Mouse (Mus musculus): ENCODE measurements at regions not wholly inside any gene's neighbourhood (a gene's known extent, or its start where the extent isn't known, plus 50 kb on each side); places are given as distances from the start of the nearest gene placed in this dataset.

- no peak for ATAC-seq
- Histone ChIP-seq H3K27me3 (replicated peaks; ENCODE audit: control insufficient read depth, insufficient read depth, low read length) (no peaks in the 10 kb centered on the region; the same call in 1 of the 2 replicates), H3K4me3 (ENCODE audit: low read length) (no peak overlapping the region), H3K4me2 (ENCODE audit: low read length) (no peak overlapping the region), H3K36me3 (ENCODE audit: control insufficient read depth, insufficient read depth, low read length) (no peaks in the 10 kb centered on the region), H3K4me1 (ENCODE audit: control insufficient read depth, insufficient read depth, low read depth, low read length) (no peaks in the 10 kb centered on the region), H3K9me3 (ENCODE audit: control insufficient read depth, low read length) (no peaks in the 10 kb centered on the region), H3K9ac (ENCODE audit: low read depth, low read length) (no peak overlapping the region), H3K27ac (ENCODE audit: low read depth, low read length) (no peak overlapping the region)
- 63% methylated on average over 7 of the region's 7 CpGs for WGBS
These were observed 137.8 kb upstream of the Tbca start for GRCm38 (mm10) chr13:94650951-94651350.

GRCm38 (mm10) chr13:94667604-94668003 lies 121.1 kb upstream of the Tbca start:
- Histone ChIP-seq H3K4me2 (ENCODE audit: low read length) (no peak overlapping the region), H3K36me3 (ENCODE audit: control insufficient read depth, insufficient read depth, low read length) (no peaks in the 10 kb centered on the region), H3K4me1 (ENCODE audit: control insufficient read depth, insufficient read depth, low read depth, low read length) (no peaks in the 10 kb centered on the region), H3K27ac (ENCODE audit: low read depth, low read length) (no peak overlapping the region), H3K4me3 (ENCODE audit: low read length) (no peak overlapping the region), H3K9ac (ENCODE audit: low read depth, low read length) (no peak overlapping the region), H3K27me3 (replicated peaks; ENCODE audit: control insufficient read depth, insufficient read depth, low read length) (peaks cover 2% of the 10 kb centered on the region; the same call in 1 of the 2 replicates), H3K9me3 (ENCODE audit: control insufficient read depth, low read length) (no peaks in the 10 kb centered on the region)
- ATAC-seq: no peak
- 84% methylated on average over 9 of the region's 9 CpGs for WGBS

DNA sequence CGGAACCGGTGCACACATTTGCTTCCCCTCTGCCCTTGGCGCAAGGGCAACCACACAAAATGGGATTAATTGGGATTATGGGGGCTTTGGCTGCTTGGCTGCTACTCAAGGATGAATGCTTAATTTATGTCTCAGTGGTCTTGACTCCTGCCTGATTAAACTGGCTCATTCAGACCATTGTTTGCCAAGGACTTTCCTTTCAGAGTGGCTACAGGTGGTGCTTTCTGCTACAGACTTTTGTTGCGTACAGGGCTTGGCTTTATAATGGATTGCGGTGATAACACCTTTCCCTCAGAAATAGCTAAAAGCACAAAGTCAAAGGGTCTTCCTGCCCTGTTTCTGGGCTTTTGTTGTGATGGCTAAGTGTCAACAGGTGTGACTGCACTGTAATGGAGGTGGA lies 120.4 kb upstream of the Tbca start:
- Histone ChIP-seq H3K9me3 (ENCODE audit: control insufficient read depth, low read length) (no peaks in the 10 kb centered on the region), H3K36me3 (ENCODE audit: control insufficient read depth, insufficient read depth, low read length) (no peaks in the 10 kb centered on the region)

DNA sequence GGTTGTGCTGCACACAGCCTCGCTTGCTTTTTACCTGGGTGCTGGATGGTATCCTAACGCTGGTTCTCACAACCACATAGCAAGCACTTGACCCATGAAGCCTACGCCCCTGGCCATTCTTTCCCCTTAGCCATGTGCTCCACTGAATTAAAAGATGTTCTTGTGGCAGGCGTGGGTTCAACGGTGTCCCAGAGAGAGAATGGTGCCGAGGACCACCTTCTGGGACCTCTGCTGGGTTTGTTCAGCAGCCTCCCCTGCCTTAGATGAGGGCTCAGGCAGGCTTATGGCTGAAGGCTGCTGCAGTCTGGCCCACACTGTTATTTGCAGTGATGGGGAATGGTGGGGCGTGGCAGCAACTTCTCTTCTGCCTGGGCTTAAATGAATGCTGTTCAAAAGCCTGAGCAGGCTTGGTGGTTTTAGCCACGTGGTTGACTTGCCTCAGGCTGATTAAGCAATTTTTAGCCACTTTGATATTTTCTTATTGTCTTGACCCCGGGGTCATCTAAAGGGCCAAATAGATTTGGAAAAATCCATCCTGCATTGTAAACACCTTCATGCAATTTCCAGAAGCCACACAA lies 119.5 kb upstream of the Tbca start:
- ATAC-seq: no peak
- no peak overlapping the region for H3K9ac ChIP-seq (ENCODE audit: low read depth, low read length)
- H3K27me3 ChIP-seq (replicated peaks; ENCODE audit: control insufficient read depth, insufficient read depth, low read length): peaks cover 2% of the 10 kb centered on the region; the same call in 1 of the 2 replicates
- no peaks in the 10 kb centered on the region for H3K9me3 ChIP-seq (ENCODE audit: control insufficient read depth, low read length)
- no peaks in the 10 kb centered on the region for H3K4me1 ChIP-seq (ENCODE audit: control insufficient read depth, insufficient read depth, low read depth, low read length)
- WGBS: 71% methylated on average over 9 of the region's 9 CpGs
- no peak overlapping the region for H3K4me2 ChIP-seq (ENCODE audit: low read length)
- no peak overlapping the region for H3K27ac ChIP-seq (ENCODE audit: low read depth, low read length)
- H3K36me3 ChIP-seq (ENCODE audit: control insufficient read depth, insufficient read depth, low read length): no peaks in the 10 kb centered on the region
- H3K4me3 ChIP-seq (ENCODE audit: low read length): no peak overlapping the region

More for the DNA sequence above, 120.4 kb upstream of the Tbca start:
- WGBS: 50% methylated on average over 5 of the region's 5 CpGs
- H3K4me1 ChIP-seq (ENCODE audit: control insufficient read depth, insufficient read depth, low read depth, low read length): no peaks in the 10 kb centered on the region
- H3K4me3 ChIP-seq (ENCODE audit: low read length): no peak overlapping the region
- peaks cover 2% of the 10 kb centered on the region; the same call in 1 of the 2 replicates for H3K27me3 ChIP-seq (replicated peaks; ENCODE audit: control insufficient read depth, insufficient read depth, low read length)
- no peak for ATAC-seq
- H3K27ac ChIP-seq (ENCODE audit: low read depth, low read length): no peak overlapping the region
- H3K4me2 ChIP-seq (ENCODE audit: low read length): no peak overlapping the region
- no peak overlapping the region for H3K9ac ChIP-seq (ENCODE audit: low read depth, low read length)

- ATAC-seq: no peak
- Histone ChIP-seq H3K9ac (ENCODE audit: low read depth, low read length) (no peak overlapping the region), H3K27me3 (replicated peaks; ENCODE audit: control insufficient read depth, insufficient read depth, low read length) (peaks cover 2% of the 10 kb centered on the region; the same call in 1 of the 2 replicates), H3K27ac (ENCODE audit: low read depth, low read length) (no peak overlapping the region), H3K4me2 (ENCODE audit: low read length) (no peak overlapping the region), H3K9me3 (ENCODE audit: control insufficient read depth, low read length) (no peaks in the 10 kb centered on the region), H3K4me1 (ENCODE audit: control insufficient read depth, insufficient read depth, low read depth, low read length) (no peaks in the 10 kb centered on the region), H3K36me3 (ENCODE audit: control insufficient read depth, insufficient read depth, low read length) (no peaks in the 10 kb centered on the region), H3K4me3 (ENCODE audit: low read length) (no peak overlapping the region)
- WGBS: 76% methylated on average over 11 of the region's 11 CpGs
These were observed 118.4 kb upstream of the Tbca start for GRCm38 (mm10) chr13:94670266-94670665.

DNA sequence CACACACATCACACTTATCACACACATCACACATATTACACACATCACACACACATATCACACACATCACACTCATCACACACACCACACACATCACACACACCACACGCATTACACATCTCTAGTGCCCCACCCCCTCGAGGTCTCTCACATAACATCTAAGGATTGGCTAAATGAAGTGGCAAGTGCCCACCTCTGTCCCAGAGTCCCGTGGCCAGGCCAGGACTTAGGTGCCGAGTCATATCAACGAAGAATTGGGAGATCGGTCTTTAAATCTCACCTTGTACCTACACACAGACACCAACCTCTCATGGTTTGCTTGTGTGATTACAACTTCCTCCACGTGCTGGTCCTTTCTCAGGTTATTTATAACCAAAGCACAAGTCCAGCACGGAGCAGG lies 117.7 kb upstream of the Tbca start:
- Histone ChIP-seq H3K4me1 (ENCODE audit: control insufficient read depth, insufficient read depth, low read depth, low read length) (no peaks in the 10 kb centered on the region), H3K4me2 (ENCODE audit: low read length) (no peak overlapping the region), H3K4me3 (ENCODE audit: low read length) (no peak overlapping the region), H3K27ac (ENCODE audit: low read depth, low read length) (no peak overlapping the region), H3K9ac (ENCODE audit: low read depth, low read length) (no peak overlapping the region), H3K27me3 (replicated peaks; ENCODE audit: control insufficient read depth, insufficient read depth, low read length) (no peaks in the 10 kb centered on the region), H3K9me3 (ENCODE audit: control insufficient read depth, low read length) (no peaks in the 10 kb centered on the region), H3K36me3 (ENCODE audit: control insufficient read depth, insufficient read depth, low read length) (no peaks in the 10 kb centered on the region)
- WGBS: 90% methylated on average over 8 of the region's 8 CpGs
- no peak for ATAC-seq

DNA sequence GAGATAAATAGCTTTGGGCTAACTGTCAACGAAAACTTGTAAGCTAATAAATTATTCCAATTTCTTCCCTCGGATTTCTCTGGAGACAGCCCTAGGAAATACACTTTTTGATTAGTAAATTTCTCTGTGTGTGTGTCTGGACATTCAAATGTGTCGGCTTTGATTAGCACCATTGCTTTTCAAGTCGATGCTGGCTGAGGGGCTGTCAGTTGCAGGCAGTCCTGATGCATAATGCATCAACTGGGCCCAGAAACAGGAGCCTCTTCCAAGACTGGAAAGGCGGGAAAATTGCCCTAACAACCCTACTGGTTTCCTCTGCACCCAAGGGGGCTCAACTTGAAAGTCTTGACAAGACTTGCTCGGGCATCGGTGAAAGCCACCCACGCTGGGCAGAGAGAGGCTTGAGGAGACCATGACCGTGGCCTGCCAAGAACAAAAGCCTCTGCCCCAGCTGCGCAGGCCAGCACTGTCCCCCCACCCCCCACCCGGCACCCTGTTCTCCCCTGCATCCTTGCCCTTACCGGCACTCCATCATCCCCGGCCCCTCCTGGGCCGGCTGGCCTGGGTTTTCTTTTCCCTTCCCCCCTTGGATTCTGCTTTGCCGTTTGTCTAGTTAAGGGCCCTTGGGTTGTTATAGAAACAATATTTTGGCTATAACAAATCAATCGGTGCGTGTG lies 108.1 kb upstream of the Tbca start:
- Histone ChIP-seq H3K9ac (ENCODE audit: low read depth, low read length) (no peak overlapping the region), H3K4me3 (ENCODE audit: low read length) (no peak overlapping the region), H3K4me2 (ENCODE audit: low read length) (no peak overlapping the region), H3K4me1 (ENCODE audit: control insufficient read depth, insufficient read depth, low read depth, low read length) (no peaks in the 10 kb centered on the region; the same call in none of the 2 replicates), H3K27me3 (replicated peaks; ENCODE audit: control insufficient read depth, insufficient read depth, low read length) (peaks cover 7% of the 10 kb centered on the region), H3K9me3 (ENCODE audit: control insufficient read depth, low read length) (no peaks in the 10 kb centered on the region), H3K27ac (ENCODE audit: low read depth, low read length) (no peak overlapping the region), H3K36me3 (ENCODE audit: control insufficient read depth, insufficient read depth, low read length) (no peaks in the 10 kb centered on the region)
- no peak for ATAC-seq
- WGBS: 22% methylated on average over 17 of the region's 17 CpGs

DNA sequence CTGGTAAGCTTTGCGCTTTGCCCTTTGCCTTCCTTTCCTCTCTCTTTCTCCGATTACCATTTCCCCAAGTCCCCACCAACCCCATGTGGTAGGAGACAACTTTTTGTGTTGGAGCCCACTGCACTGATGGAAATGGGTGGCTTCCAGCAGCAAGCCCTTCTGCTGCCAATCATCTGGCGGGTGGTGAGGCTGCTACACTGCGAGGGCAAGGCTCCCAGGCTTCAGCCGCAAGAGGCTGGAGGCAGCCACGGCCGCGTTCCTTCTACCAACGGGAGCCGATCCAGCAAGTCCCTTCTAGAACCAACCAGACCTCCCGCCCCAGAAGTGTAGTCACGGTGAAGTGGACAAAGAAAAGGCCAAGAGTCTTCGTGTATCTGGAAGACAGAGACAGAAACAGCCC lies 107.1 kb upstream of the Tbca start:
- WGBS: 85% methylated on average over 13 of the region's 13 CpGs
- H3K4me1 ChIP-seq (ENCODE audit: control insufficient read depth, insufficient read depth, low read depth, low read length): no peaks in the 10 kb centered on the region; the same call in none of the 2 replicates
- no peak overlapping the region for H3K4me2 ChIP-seq (ENCODE audit: low read length)
- ATAC-seq: no peak
- H3K4me3 ChIP-seq (ENCODE audit: low read length): no peak overlapping the region
- peaks cover 7% of the 10 kb centered on the region for H3K27me3 ChIP-seq (replicated peaks; ENCODE audit: control insufficient read depth, insufficient read depth, low read length)
- H3K9me3 ChIP-seq (ENCODE audit: control insufficient read depth, low read length): no peaks in the 10 kb centered on the region
- no peak overlapping the region for H3K9ac ChIP-seq (ENCODE audit: low read depth, low read length)
- H3K27ac ChIP-seq (ENCODE audit: low read depth, low read length): no peak overlapping the region
- no peaks in the 10 kb centered on the region for H3K36me3 ChIP-seq (ENCODE audit: control insufficient read depth, insufficient read depth, low read length)

- Histone ChIP-seq H3K27ac (ENCODE audit: low read depth, low read length) (no peak overlapping the region), H3K36me3 (ENCODE audit: control insufficient read depth, insufficient read depth, low read length) (no peaks in the 10 kb centered on the region), H3K4me3 (ENCODE audit: low read length) (no peak overlapping the region), H3K4me1 (ENCODE audit: control insufficient read depth, insufficient read depth, low read depth, low read length) (no peaks in the 10 kb centered on the region; the same call in none of the 2 replicates), H3K4me2 (ENCODE audit: low read length) (no peak overlapping the region), H3K27me3 (replicated peaks; ENCODE audit: control insufficient read depth, insufficient read depth, low read length) (peaks cover 7% of the 10 kb centered on the region), H3K9me3 (ENCODE audit: control insufficient read depth, low read length) (no peaks in the 10 kb centered on the region), H3K9ac (ENCODE audit: low read depth, low read length) (no peak overlapping the region)
- WGBS: 19% methylated on average over 7 of the region's 7 CpGs
- ATAC-seq: peak; percentile 76
These were observed 103.5 kb upstream of the Tbca start for GRCm38 (mm10) chr13:94685191-94685590.

All from hindbrain, embryonic 16.5 days (tissue).